Mouse (Mus musculus): ENCODE data around the gene Gm38431.
"Not testable (repeated sequence)": the region's sequence is repeated elsewhere in the genome, so short reads cannot be mapped to it uniquely, and the experiment has no call there.

Gm38431 gene

DNA sequence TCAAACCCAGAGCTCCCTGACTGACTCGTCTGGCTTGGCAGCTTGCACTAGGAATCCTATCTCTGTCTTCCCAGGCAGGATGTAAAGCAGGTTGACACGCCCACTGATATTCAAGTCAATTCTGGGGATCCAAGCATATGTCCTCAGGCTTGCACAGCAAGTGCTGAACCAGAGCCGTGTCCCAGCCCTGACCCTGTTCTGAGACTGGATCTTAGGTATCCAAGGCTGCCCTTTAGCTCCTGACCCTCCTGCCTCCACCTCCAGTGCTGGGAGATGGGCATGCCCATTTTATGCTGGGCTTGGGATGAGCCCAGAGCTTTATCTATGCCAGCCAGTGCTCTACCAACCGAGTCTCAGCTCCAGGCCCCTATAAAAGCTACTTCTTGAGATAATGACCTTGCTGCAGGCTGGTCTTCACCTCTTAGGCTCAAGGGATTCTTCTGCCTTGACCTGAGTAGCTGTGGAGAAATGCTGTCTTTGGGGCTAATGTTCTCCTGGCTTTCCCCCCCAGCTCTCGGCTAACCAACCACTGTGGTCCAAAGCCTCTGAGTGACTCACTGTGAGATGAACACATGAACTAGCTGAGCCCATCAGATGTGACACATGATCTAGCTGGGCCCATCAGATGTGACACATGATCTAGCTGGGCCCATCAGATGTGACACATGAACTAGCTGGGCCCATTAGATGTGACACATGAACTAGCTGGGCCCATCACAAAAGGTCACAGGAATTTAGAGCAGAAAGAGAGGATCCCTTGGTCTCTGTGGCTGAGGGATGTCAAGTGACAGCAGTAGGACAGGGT, 14.2 kb upstream of the Gm38431 start:
- no peak for DNase-seq

DNA sequence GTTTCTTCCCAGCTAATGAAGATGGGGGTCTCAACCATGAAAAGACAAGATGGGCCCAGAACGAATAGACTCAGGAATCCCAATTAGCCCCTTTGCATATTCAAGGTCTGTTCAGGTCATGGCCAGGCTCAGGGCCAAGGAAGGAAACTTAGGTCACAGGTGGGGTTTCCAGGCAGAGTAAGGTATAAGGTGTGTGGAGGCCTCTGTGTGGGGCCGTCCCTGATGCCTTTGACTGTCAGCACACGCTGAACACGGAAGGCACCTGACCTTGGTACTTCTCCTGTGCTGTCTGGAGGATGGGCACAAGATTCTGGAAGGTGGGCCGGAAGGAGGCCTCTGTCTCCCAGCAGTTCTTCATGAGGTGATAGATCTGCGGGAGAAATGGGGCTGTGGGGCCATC, 13.0 kb upstream of the Gm38431 start:
- no peak for DNase-seq

DNA sequence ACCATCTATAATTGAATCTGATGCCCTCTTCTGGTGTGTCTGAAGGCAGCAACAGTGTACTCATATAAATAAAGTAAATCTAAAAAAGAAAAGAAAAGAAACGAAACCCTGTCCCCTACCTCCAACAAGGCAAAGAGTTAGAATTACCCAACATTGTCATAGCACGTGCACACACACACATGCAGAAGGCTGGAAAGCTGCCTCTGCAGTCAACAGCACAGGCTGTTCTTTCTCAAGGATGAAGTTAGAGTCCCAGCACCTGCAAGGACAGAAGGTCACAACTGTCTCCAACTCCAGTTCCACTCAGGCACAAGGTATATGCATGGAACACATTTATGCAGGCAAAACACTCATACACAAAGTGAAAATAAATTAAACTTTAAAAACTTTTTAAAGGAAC, 10.3 kb upstream of the Gm38431 start:
- DNase-seq = no peak

DNA sequence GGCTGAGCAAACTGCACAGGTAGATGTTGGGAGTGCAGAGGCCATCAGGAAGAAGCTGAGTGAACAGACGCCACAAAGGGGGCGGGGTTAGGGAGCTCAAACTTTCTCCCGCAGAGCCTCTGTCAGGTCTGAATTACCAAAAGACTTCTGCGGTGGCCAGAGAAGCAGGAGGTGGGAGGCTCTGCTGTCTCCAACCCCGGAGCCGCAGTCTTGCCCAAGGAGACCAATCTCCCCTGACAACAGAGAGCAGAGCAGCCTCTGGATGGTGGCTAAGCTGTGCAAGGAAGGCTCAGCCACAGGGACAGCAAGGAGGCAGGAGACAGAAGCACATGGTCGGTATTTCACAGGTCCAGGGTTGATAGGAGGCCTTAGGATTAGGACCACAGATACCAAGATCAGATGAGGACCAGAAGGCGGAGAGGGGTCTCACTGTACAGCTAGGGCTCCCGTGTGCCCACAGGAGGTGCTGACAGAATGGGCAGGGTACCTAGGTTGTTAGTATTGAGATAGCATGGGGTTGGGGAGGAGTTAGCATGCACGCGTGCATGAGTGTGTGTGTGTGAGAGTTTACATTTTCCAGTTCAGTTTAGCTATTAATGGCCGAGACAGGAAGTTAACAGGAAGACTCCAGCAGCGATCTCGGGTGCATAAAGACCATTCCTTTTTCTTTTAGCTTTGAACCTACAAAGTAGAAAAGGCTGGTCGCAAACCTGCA, 8.8 kb upstream of the Gm38431 start:
- DNase-seq = no peak

DNA sequence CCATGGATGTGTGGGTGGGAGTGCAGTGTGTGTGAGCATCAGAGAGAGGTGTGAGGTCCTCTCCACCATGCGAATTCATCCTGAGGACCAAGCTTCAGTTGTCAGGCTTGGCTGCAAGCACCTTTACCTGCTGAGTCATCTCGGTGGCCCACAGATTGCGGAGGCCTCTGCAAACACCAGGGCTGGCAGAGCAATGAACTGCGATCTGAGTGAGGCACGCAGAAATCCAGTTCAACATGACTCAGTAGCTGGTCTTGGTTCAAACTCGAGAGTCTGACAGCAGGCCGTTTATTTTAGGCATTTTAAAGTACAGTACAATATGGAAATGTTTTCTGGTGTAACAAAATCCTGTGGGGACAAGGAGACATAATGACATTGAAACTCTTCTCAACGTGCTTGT, 6.0 kb upstream of the Gm38431 start:
- no peak for DNase-seq

DNA sequence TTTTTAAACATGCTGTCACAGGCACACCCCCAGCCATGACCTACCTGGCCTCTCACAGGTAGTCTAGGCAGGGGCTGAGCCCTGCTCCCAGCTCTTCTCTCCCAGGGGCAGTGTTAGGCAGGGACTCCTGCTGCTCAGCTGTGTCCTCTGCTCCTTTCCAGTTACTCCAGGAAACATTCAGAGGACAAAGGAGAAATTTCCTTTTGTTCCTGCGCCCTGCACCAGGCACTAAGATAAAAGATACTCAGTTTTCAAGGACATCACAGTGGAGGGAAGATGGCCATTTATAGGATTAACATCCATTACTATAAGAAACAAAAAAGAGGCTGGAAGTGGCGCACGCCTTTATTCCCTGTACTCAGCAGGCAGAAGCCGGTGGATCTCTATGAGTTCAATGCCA, 4.2 kb upstream of the Gm38431 start:
- DNase-seq = no peak

DNA sequence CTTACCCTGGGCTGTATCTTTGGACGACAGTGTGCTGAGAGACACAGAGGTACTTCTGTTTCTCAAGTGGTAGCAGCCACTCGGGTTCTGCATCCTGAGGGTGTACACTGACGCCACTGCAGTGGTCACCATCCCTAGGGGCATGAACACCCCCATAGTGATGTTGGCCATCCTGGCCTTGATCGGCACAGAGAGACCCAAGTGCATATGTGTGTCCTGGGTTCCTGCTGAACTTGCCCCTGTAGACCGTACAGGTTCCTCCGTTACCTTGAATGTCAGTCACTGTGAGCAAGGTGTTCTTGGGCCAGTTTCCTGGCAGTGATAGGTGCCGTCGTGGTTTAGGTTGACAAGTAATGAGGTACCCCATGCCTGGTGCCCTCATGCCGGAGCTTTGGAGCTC, 1.6 kb upstream of the Gm38431 start:
- no peak for DNase-seq

DNA sequence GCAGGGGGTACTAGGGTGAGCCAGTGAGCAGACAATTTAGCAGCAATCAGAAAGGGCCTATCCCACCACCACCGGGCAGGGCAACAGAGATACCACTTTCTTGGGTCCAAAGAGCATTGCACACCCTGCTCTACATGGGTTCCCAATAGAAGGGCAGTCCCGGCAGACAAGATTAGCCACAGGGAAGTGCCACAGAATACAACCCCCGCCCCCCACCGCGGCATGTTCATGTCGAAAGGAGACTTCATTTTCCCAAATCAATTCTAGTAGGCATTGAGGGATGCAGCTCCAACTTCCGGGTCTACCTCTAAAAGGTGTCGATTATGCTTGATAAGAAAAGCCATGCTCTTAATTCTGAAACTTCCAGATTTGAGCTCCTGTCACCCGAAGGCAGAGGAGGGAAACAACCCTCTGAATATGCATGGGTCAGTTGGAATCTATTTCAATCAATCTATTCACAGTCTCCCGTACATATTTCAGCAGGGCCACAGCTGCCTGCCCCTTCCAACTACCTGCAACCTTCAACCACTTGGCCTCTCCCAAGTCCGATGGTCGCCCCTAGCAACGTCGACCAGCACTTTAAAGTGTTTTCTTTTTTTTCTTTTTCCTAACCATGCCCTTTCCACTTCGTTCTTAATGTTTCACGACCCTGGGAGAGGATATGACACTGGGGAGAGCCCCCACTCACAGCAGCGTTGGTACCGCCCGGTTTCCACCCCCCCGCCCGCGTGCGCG, 658 bp downstream of the Gm38431 start:
- DNase-seq = no peak

DNA sequence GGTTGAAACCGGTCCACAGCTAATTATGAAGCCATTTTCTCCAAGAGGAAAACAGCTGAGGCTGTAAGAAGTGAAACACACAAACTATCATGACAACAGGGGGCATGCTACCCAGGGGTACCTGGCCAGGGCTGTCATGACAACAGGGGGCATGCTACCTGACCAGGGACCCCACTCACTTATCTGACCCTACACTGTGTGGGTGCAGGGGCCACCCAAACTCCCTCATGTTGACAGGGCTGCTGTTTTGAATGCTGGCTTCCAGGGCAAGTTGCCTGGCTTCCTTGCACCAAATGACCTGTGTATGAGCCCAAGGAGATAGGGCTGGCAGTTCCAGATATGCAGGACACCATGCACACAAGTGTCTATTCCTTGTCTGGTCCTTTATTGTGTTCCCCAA, 1.3 kb downstream of the Gm38431 start:
- no peak for DNase-seq

DNA sequence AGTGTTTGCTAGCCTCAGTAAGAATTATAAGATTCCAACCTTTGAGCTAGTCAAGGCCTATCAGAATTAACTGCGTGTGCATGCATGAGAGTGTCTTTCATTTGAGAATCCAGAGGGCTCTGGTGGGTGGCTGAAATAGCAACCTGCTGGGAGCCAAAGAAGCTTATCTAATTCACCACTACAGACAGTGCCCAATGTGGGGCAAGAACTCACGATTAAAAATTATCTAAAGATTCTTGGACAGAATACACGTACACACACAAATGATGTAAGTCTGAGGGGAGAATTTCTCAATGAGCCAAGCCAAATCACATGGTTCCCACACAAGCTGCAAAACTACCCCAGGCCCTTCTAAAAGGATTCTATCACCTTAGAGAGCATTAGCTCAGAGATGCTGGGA, 8.5 kb downstream of the Gm38431 start:
- no peak for DNase-seq

DNA sequence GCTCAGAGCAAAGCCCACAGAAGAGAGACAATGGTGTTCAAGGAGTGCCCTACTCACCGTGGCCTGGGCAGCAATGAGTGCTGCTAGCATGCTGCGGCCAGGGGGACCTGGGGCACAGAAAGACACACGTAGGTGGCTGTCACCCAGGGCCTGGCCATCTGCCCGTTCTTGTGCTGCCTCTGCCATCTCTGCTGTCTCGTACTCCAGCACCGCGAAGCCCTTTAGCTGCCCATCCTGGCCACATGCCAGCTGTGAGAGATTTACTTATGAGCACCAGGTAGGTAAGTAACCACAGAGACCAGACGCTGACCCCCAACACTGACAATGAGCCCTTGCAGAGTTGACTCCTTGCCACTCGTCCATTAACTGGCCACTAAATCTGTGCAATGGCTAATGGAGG, 10.7 kb downstream of the Gm38431 start:
- DNase-seq = no peak

DNA sequence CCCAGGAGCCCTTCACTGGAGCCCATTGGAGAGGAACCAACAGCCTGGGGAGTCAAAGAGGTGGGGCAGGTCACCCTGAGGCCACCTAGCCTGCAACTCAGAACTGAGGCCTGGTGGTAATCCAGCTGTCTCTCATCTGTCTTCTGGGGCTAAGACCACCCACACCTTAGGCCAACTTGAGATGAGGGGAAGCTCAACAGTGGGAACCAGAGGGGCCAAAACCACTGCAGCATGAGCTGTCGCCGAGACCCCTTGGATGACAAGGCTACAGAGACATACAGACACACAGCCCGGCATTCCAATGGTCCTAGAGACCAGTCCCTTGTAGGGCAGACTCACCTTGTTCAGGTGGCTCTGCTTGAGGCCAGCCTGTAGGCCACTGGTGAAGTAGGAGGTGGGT, 16.2 kb downstream of the Gm38431 start:
- no peak for DNase-seq

DNA sequence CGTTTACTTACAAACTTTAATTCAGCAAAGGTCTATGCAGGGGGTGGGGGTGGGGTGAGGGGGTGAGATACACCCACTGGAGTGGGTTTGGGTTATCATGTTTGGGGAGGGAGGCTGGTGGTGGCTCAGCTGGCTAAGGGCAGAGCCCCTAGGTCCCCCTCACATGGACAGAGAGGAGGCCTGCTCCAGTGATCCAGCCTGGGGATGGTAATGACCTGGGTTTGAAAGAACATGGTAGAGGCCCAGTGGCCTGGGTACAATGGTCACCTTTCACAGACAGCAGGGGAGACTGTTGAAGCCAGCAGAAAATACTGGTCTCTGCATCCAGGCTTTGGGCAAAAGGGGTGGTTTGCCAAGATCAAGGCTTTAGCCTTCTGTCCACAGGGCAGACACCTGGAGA, 17.6 kb downstream of the Gm38431 start:
- DNase-seq = no peak

DNA sequence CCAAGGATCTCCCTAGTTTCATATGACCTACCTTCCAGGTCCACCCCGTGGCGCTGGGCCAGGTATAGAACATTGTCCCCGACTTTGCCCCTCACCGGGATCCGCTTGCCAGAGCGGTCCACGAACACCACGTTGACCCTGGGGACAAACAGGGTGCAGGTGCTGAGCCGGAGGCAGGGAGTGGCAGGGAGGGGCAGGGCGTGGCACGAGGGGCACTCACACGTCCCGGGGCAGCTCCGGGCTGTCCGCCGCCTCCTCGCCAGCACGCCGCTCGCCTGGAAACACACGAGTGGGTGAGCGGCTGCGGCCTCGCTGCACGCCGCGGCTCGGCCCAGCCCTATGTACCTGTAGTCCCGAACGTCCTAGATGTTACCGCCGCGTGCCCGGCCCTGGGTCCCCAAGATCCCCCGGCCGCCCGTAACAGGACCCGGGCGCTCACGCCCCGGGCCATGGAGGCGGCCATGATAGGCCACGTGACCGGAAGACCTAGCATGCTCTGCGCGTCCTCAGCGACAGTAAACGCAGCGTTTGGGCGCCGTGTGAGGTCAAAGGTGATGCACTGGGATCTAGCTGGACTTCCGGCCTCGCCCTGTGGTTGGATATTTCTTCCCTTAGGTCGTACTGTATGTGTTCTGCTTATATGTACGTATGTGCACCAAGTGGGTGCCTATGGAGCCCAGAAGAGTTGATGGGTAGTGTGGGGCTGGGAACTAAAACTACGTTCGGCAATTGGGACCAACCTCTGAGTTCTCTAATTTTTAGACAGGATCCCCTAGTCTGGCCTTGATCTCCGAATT, 18.6 kb downstream of the Gm38431 start, which contains the start of the genes Gm49373 and Fdx1l:
Gene Gm49373 (minus strand): TSS at position 53 of the 797 bp plus-strand sequence.
Gene Fdx1l (minus strand): TSS at position 571 of the 797 bp plus-strand sequence.
- peak; percentile 73 to 75 for DNase-seq

DNA sequence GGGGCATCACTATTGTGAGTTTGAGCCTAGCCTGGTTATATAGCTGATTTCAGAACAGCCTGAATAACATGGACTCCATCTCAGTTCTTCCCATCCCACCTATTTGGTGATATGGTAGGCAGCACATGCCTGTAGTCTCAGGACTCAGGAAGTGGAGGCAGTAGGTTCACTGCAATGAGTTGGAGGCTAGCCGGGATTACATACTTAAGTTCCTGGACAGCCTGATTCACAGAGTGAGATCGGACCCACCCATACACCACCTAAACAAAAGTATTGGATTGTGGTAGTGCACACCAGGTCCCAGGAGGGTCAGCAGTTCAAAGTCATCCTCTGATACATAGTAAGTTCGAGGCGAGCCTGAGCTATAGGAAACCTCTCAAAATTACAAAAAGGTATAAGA, 19.2 kb downstream of the Gm38431 start:
- DNase-seq = no peak

DNA sequence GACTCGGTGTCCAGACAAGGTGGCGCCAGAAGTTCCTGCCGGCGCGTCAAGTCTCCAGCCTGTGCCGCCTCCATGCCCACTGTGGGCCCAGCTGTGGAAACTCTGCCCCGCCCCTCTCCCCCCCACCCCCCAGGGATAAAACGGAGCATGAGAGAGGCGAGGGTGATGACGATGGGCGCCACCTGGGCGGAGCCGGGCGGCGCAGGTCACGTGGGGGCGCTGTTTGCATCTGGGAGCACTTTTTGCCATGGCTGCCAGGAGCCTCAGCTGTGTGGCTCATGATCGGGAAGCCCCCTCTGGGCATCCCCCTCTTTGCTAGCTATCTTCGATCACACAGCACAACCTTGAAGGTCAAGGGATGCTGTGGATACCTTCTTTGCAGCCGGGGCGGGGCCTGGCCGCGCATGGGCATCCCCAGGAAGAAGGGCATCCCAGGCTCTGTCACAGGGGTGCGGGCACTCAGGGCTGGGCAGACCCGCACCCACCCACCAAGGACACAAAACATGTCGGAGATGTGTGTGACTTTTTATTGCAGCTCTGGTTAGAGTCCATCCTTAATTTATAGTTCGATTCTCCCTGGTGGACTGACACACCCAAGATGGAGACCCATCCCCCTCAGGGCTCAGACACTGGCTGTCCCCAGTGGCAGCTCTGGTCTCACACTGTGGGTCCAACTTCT, 24.7 kb downstream of the Gm38431 start, which contains the start of gene Zglp1:
Gene Zglp1 (minus strand): TSS at position 88 of the 679 bp plus-strand sequence.
- no peak for DNase-seq

DNA sequence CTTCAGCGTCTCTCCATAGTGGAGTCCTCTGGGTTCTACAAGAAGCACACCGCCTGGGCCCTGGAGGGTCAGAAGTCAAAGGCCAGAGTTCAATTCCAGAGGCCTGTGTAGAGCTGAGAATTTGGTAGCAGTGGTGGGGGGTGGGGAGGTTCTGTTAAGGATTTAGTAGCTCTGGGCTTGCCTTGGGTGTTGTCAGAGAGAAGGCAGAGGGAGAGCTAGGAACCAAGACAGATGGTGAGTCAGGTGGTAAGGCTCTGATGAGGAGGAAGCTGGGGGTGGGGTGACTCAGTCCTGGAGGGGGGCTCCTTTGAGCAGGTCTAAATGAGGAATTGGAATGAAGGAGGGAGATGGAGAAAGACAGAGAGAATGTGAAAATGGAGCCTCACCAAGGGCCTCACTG, 28.9 kb downstream of the Gm38431 start:
- no peak for DNase-seq

DNA sequence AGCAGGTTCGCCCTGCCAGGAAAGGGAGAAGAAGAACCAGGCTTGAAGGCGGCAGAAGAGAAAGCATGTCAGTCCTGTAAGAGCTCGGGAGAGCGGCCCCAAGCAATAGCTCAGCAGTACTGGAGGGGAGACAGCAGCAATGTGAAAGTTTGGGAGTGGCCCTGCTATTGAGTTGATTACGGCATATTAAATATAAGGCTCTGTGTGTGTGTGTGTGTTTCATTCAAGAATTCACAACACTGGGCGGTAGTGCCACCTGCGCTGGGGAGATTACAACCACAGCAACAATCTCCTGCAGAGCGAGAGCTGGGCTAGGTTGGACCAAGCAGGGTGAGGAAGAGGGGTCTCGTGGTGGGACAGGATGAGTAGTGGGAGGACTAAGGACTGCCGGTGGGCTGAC, 40.2 kb downstream of the Gm38431 start:
- no peak for DNase-seq

DNA sequence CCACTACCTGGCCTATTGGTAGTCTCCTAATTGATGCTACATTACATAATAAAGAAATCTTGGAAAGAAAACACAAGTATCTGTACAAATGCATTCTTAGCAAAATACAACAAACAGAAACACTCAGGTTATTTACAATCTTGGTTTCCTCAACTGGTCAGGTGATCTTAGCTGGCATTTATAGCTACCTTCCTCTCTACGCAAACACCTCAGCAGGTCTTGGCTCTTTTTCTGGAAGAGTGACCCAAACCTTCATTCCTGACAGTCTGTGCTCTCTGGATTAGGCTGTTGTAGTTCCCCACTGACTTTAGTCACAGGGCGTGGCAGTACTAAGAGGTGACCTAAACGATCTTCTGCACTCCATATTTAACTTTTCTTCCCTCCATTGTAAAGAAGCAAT, 46.6 kb downstream of the Gm38431 start:
- DNase-seq = no peak

DNA sequence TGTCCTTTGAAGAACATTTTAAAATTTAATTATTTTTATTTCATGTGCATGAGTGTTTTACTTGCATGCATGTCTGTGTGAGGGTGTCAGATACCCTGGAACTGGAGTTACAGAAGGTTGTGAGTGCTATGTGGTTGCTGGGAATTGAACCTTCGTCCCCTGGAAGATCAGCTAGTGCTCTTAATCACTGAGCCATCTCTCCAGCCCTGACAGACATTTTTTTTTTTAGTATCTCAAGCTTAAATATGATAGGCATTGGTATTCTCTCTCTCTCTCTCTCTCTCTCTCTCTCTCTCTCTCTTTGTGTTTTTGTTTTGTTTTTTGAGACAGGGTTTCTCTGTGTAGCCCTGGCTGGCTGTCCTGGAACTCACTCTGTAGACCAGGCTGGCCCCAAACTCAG, 47.0 kb downstream of the Gm38431 start:
- not testable (repeated sequence) for DNase-seq

DNA sequence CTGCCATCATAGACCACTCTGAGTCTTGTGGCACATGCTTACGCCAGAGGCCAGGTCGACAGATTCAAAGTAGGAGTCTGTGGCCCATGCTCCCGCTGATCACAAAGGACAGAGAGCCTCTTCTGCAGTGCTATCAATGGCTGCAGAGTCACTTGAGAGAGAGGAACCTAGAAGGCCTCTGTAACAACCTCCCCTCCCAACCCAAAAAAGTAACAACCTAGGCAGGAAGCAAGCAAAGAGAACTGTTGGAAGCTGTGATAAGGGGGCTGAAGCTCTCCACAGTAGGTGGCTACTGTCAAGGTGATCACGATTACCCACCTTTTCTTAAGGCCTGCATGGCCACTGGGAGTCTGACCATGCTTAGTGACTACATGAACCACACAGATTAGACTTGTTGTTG, 48.2 kb downstream of the Gm38431 start:
- DNase-seq = no peak

DNA sequence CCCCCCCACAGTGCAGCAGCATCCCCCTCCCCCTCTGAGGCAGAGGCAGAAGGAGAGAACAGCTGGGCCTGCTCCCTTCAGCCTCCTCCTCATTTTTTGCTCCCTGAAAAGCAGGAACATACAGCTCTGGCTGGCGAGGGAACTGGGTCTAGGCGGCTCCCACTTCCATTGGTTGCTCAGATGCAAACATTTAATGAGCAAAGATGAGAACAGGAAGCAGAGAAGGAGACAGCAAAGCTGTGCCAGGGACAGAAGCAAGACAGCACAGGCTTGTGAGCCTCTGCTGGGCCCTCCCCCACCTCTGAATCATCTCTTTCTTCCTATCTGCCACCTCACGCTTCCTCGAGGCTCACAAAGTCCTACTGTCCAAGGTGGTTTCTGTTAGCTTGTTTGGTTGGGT, 50.5 kb downstream of the Gm38431 start:
- DNase-seq = no peak
